In the genomic region with DNA sequence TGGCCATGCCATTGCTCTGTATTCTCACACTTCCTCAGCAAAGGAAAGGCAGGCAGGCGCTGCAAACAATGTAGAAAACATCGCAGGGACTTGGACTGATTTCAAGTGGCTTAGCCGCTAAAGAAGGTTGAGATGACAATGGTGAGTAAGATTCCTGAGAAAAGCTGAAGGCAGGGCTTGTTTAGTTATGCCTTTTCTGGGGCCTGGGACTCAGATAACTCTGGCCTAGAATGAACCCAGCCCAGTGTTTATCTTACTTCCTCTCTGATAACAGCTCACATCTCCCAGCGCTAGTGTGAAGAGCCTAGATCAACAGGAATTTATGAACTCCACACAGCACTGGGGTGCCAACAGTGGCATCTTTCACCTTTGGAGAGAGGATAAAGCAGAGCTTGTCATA, we compare ENCODE assay signal across 18 mouse cellular contexts.
A peak's percentile ranks its signal among the peaks of the same experiment; 100 is the strongest.
DNase-seq lines count a peak whose midpoint lies in the region; ATAC-seq and TF ChIP-seq lines count a peak whose summit lies in the region.
"Had no signal": no experiment of that assay in that cellular context is flagged by ENCODE, and none has a peak within 500 bp of the region (broad histone marks: within the 10 kb centered on the region; RNA-seq: fewer than 3 reads in every experiment).

No protein-coding gene starts in this region.

- peak; percentile 94 to 96 for TF ChIP-seq EP300 in MEL (IDR thresholded peaks at IDR 0.05; ENCODE audit: low read depth in 1 of 2, low read length in 2 of 2)
- TF ChIP-seq EP300 in heart, postnatal 0 days (IDR thresholded peaks at IDR 0.05; ENCODE audit: low read depth), result no peak

- no peaks in the 10 kb centered on the region for H3K9me3 ChIP-seq in heart, embryonic 14.5 days (ENCODE audit: control insufficient read depth, low read length)
- H3K9me3 ChIP-seq in MEL (replicated peaks; ENCODE audit: insufficient read depth, low read length), result no peaks in the 10 kb centered on the region
- H3K9me3 ChIP-seq in heart, postnatal 0 days (replicated peaks; ENCODE audit: control insufficient read depth, low read length), result no peaks in the 10 kb centered on the region
- H3K9me3 ChIP-seq: embryonic facial prominence, embryonic 15.5 days; limb, embryonic 12.5 days had no signal

- TF ChIP-seq POLR2A in MEL (IDR thresholded peaks at IDR 0.05; ENCODE audit: control insufficient read depth in 1 of 2, insufficient read depth in 1 of 2, low read depth in 1 of 2, low read length in 2 of 2, poor library complexity in 1 of 2), result no peak

- peak overlapping the region; percentile 14 for H3K4me2 ChIP-seq in heart, embryonic 14.5 days (ENCODE audit: low read length)
- H3K4me2 ChIP-seq in heart, postnatal 0 days (ENCODE audit: low read depth, low read length), result no peak overlapping the region
- H3K4me2 ChIP-seq: embryonic facial prominence, embryonic 15.5 days; limb, embryonic 12.5 days; midbrain, embryonic 11.5 days had no signal

- intact Hi-C loops in gastrocnemius, postnatal 14 days (cut with DNase I; ENCODE audit: low total_unique reads), result no loop called here

- no peak overlapping the region for H3K4me3 ChIP-seq in heart, embryonic 14.5 days (ENCODE audit: control insufficient read depth in 1 of 2, insufficient read depth in 1 of 2, low read depth in 1 of 2, low read length in 2 of 2)
- H3K4me3 ChIP-seq in MEL (ENCODE audit: control insufficient read depth in 1 of 2, insufficient read depth in 1 of 2, low read depth in 2 of 2, low read length in 2 of 2), result 0 out of 4 replicates have a peak overlapping the region, but pooled peaks of 1 of the 2 experiments have one; percentile 9
- no peak overlapping the region for H3K4me3 ChIP-seq in heart, postnatal 0 days (ENCODE audit: low read depth, low read length)
- H3K4me3 ChIP-seq: embryonic facial prominence, embryonic 15.5 days; limb, embryonic 12.5 days had no signal

- H3K4me1 ChIP-seq in heart, embryonic 14.5 days (ENCODE audit: control insufficient read depth in 2 of 2, insufficient read depth in 2 of 2, low read length in 2 of 2), result peaks cover 13 to 29% of the 10 kb centered on the region in 2 experiments
- H3K4me1 ChIP-seq in MEL (ENCODE audit: control insufficient read depth in 1 of 2, insufficient read depth in 2 of 2, low read length in 2 of 2), result peaks cover 28 to 46% of the 10 kb centered on the region in 2 experiments
- 0 out of 2 replicates have a peak, but pooled peaks cover 10% of the 10 kb centered on the region for H3K4me1 ChIP-seq in heart, postnatal 0 days (ENCODE audit: control insufficient read depth, insufficient read depth)

- no peaks in the 10 kb centered on the region for H3K79me2 ChIP-seq in MEL (ENCODE audit: control insufficient read depth, insufficient read depth, low read length, poor library complexity)

- WGBS in heart, embryonic 14.5 days, result under 1% methylated on average over 4 of the region's 4 CpGs
- WGBS in heart, postnatal 0 days, result 5% methylated on average over 4 of the region's 4 CpGs

- H3K27ac ChIP-seq in heart, embryonic 14.5 days (replicated peaks in 1 of 2; ENCODE audit: control insufficient read depth in 1 of 2, insufficient read depth in 1 of 2, low read depth in 2 of 2, low read length in 2 of 2), result peak overlapping the region; percentile 0 to 10; a peak in 1 of 4 replicates
- H3K27ac ChIP-seq in MEL (ENCODE audit: control insufficient read depth, low read depth, low read length), result peak overlapping the region; percentile 66
- H3K27ac ChIP-seq in heart, postnatal 0 days (ENCODE audit: low read depth), result no peak overlapping the region
- H3K27ac ChIP-seq: embryonic facial prominence, embryonic 15.5 days; hindbrain, postnatal 0 days; limb, embryonic 12.5 days had no signal

- no peaks in the 10 kb centered on the region for H3K36me3 ChIP-seq in heart, embryonic 14.5 days (ENCODE audit: control insufficient read depth, insufficient read depth, low read length)
- H3K36me3 ChIP-seq in MEL (ENCODE audit: control insufficient read depth in 1 of 2, insufficient read depth in 2 of 2, low read length in 2 of 2), result peaks cover 0 to 39% of the 10 kb centered on the region in 2 experiments; a peak in 2 of 4 replicates
- no peaks in the 10 kb centered on the region for H3K36me3 ChIP-seq in heart, postnatal 0 days (replicated peaks; ENCODE audit: control insufficient read depth, insufficient read depth, low read length)
- H3K36me3 ChIP-seq: embryonic facial prominence, embryonic 15.5 days; limb, embryonic 12.5 days had no signal

- H3K27me3 ChIP-seq in heart, embryonic 14.5 days (ENCODE audit: control insufficient read depth, insufficient read depth, low read length), result no peaks in the 10 kb centered on the region
- no peaks in the 10 kb centered on the region for H3K27me3 ChIP-seq in MEL (ENCODE audit: control insufficient read depth in 1 of 2, insufficient read depth in 2 of 2, low read length in 2 of 2)
- no peaks in the 10 kb centered on the region for H3K27me3 ChIP-seq in heart, postnatal 0 days (ENCODE audit: control insufficient read depth, insufficient read depth, low read length)
- H3K27me3 ChIP-seq: embryonic facial prominence, embryonic 15.5 days; limb, embryonic 12.5 days; Patski had no signal

- DNase-seq in heart, adult 9 months (ENCODE audit: low spot score in 2 of 2), result no peak
- DNase-seq in MEL (ENCODE audit: low read depth, low spot score), result peak; percentile 79
- peak; percentile 43 for DNase-seq in heart, postnatal 0 days (ENCODE audit: low spot score)
- DNase-seq in lung, postnatal 36 days, result peak; percentile 56
- DNase-seq in gastrocnemius, postnatal 14 days, result no peak
- no peak for DNase-seq in adrenal gland, adult 8-10 months
- DNase-seq: cerebellum, postnatal 36 days; forebrain, postnatal 0 days; kidney, postnatal 14 days; layer of hippocampus, postnatal 36 days; thymus, postnatal 14 days had no signal

- peak; percentile 68; the same call in 1 of the 2 replicates for ATAC-seq in heart, embryonic 14.5 days (ENCODE audit: insufficient number of reproducible peaks, insufficient read depth, low FRiP score, low read depth)
- ATAC-seq in heart, postnatal 0 days (ENCODE audit: insufficient read depth, low read depth), result no peak
- ATAC-seq: CD4-positive, CD25-positive, alpha-beta regulatory T cell, adult 4 months; forebrain, postnatal 0 days; hindbrain, postnatal 0 days; Patski had no signal

- H3K9ac ChIP-seq in heart, embryonic 14.5 days (ENCODE audit: low read length), result no peak overlapping the region
- H3K9ac ChIP-seq in MEL (ENCODE audit: control insufficient read depth, low read depth, low read length, poor library complexity, severe bottlenecking), result no peak overlapping the region
- H3K9ac ChIP-seq in heart, postnatal 0 days (replicated peaks; ENCODE audit: low read depth, low read length), result no peak overlapping the region
- H3K9ac ChIP-seq: embryonic facial prominence, embryonic 15.5 days; forebrain, postnatal 0 days; limb, embryonic 12.5 days had no signal

- no peak for TF ChIP-seq CTCF in MEL (IDR thresholded peaks at IDR 0.05 in 2 of 3, conservative IDR thresholded peaks at IDR 0.05 in 1 of 3; ENCODE audit: control insufficient read depth in 1 of 3, insufficient read depth in 1 of 3, low read depth in 2 of 3, low read length in 3 of 3, poor library complexity in 1 of 3, severe bottlenecking in 1 of 3)
- TF ChIP-seq CTCF in heart, postnatal 0 days (IDR thresholded peaks at IDR 0.05; ENCODE audit: low read depth), result no peak

- TF ChIP-seq RAD21 in MEL (IDR thresholded peaks at IDR 0.05; ENCODE audit: low read depth, low read length), result no peak

TF ChIP-seq in MEL, 35 proteins besides CTCF, POLR2A, EP300 and RAD21 (continues in another document):
- no peak for TF ChIP-seq E2F4 (IDR thresholded peaks at IDR 0.05; ENCODE audit: borderline replicate concordance, low read depth, low read length)
- no peak; the same call in 1 of the 2 replicates for TF ChIP-seq MXI1 (IDR thresholded peaks at IDR 0.05; ENCODE audit: low read depth, low read length)
- TF ChIP-seq CHD2 (IDR thresholded peaks at IDR 0.05; ENCODE audit: low read length), result no peak
- no peak for TF ChIP-seq ZNF384 (IDR thresholded peaks at IDR 0.05; ENCODE audit: low read depth, low read length)
- peak; percentile 37; the same call in 1 of the 2 replicates for TF ChIP-seq TAL1 (IDR thresholded peaks at IDR 0.05; ENCODE audit: low read length)
- peak; percentile 89 for TF ChIP-seq TCF12 (IDR thresholded peaks at IDR 0.05; ENCODE audit: low read depth, low read length)
- TF ChIP-seq ZC3H11A (IDR thresholded peaks at IDR 0.05; ENCODE audit: low read depth, low read length), result peak; percentile 2; the same call in 1 of the 2 replicates
- peak; percentile 94 for TF ChIP-seq RCOR1 (IDR thresholded peaks at IDR 0.05; ENCODE audit: low read depth, low read length)
- TF ChIP-seq USF1 (IDR thresholded peaks at IDR 0.05; ENCODE audit: low read depth, low read length), result no peak
- TF ChIP-seq MYB (IDR thresholded peaks at IDR 0.05; ENCODE audit: low read depth, low read length), result 0 out of 2 replicates have a peak, but pooled peaks have one; percentile 32
- TF ChIP-seq TBP (IDR thresholded peaks at IDR 0.05; ENCODE audit: low read depth, low read length), result peak; percentile 91
- peak; percentile 43; the same call in 1 of the 2 replicates for TF ChIP-seq MEF2A (IDR thresholded peaks at IDR 0.05; ENCODE audit: extremely low read depth, insufficient replicate concordance, low read depth, low read length, poor library complexity, severe bottlenecking)
- TF ChIP-seq NRF1 (IDR thresholded peaks at IDR 0.05; ENCODE audit: insufficient read depth, low read depth, low read length, poor library complexity, severe bottlenecking), result no peak
- peak; percentile 15; the same call in 1 of the 2 replicates for TF ChIP-seq MAX (IDR thresholded peaks at IDR 0.05; ENCODE audit: low read length)
- TF ChIP-seq MAFK (IDR thresholded peaks at IDR 0.05; ENCODE audit: borderline replicate concordance, low read depth, low read length), result peak; percentile 36; the same call in 1 of the 2 replicates
- peak; percentile 12; the same call in 1 of the 2 replicates for TF ChIP-seq ELF1 (IDR thresholded peaks at IDR 0.05; ENCODE audit: low read depth, low read length)
- TF ChIP-seq GABPA (IDR thresholded peaks at IDR 0.05; ENCODE audit: low read depth, low read length), result no peak
- peak; percentile 94 for TF ChIP-seq ETS1 (IDR thresholded peaks at IDR 0.05; ENCODE audit: low read depth, low read length)
- 0 out of 2 replicates have a peak, but pooled peaks have one; percentile 28 for TF ChIP-seq BHLHE40 (IDR thresholded peaks at IDR 0.05; ENCODE audit: borderline replicate concordance, low read depth, low read length)
- no peak for TF ChIP-seq ZKSCAN1 (IDR thresholded peaks at IDR 0.05; ENCODE audit: low read depth, low read length)
- no peak for TF ChIP-seq USF2 (IDR thresholded peaks at IDR 0.05; ENCODE audit: borderline replicate concordance in 1 of 2, insufficient read depth in 1 of 2, low read depth in 1 of 2, low read length in 2 of 2)
- peak; percentile 71; the same call in 1 of the 2 replicates for TF ChIP-seq UBTF (IDR thresholded peaks at IDR 0.05; ENCODE audit: borderline replicate concordance, insufficient read depth, low read depth, low read length)
- peak; percentile 76 for TF ChIP-seq SIN3A (IDR thresholded peaks at IDR 0.05; ENCODE audit: low read length)

Comparison
In these comparisons a context has a peak if more than half of its experiments do, and no peak if none do; other contexts are left out.
1. DNase-seq: peak in MEL (single experiment), heart, postnatal 0 days (single experiment) and lung, postnatal 36 days (single experiment); none in heart, adult 9 months (0 of 2), gastrocnemius, postnatal 14 days (single experiment) and adrenal gland, adult 8-10 months (single experiment).